Mouse (Mus musculus): ENCODE measurements at regions not wholly inside any gene's neighbourhood (a gene's known extent, or its start where the extent isn't known, plus 50 kb on each side); places are given as distances from the start of the nearest gene placed in this dataset.
"Not testable (repeated sequence)": the region's sequence is repeated elsewhere in the genome, so short reads cannot be mapped to it uniquely, and the experiment has no call there.

DNA sequence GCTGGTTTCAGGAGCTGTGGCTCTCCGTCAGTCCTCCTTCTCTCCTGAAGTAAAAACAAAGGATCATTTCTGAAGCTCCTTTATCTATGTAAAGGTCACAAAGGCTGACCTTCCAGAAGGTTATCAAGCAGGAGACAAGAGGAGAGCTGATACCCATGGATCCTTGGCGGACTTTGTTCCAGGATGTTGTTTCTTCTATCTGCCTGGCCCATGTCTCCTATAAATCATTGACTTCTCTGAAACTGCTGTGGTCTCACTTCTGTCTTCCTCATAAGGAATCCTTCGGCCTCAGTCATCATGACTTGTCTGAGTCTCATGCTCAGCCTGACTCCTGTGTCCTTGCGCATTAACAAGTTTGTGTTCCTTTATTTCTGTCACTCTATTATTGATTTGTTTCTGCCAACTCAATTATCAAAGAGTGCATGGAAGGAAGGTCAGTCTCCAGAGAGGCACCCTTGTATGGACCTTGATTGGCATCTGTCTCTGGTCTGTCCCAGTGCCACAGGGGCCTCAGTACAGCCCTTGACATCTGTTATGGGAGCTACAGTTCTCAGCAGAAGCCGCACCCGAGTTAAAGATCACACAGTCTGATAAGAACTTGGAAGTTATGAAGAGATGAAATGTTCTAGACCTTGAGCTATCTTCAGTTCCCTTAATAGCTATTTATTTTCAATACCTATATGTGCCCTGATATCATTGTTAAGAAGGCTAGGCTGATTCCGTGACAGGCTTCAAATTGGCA is 53.2 kb upstream of the Dazl start:
- no peak overlapping the region for H3K4me2 ChIP-seq
- H3K4me3 ChIP-seq, result no peak overlapping the region
- ATAC-seq (ENCODE audit: extremely low read depth, insufficient number of reproducible peaks, low FRiP score, low TSS enrichment), result no peak
- no peaks in the 10 kb centered on the region for H3K9me3 ChIP-seq
- WGBS, result 70% methylated on average over 7 of the region's 7 CpGs
- no peak overlapping the region for H3K27ac ChIP-seq (replicated peaks)
- no peaks in the 10 kb centered on the region for H3K36me3 ChIP-seq
- H3K9ac ChIP-seq, result no peak overlapping the region
- H3K27me3 ChIP-seq (replicated peaks), result no peaks in the 10 kb centered on the region
- H3K4me1 ChIP-seq, result peaks cover 5% of the 10 kb centered on the region; the same call in 1 of the 2 replicates

GRCm38 (mm10) chr17:50353818-50354217 is 60.4 kb upstream of the Dazl start:
- not testable (repeated sequence) for H3K36me3 ChIP-seq; H3K4me1 ChIP-seq; H3K4me2 ChIP-seq; H3K4me3 ChIP-seq; ATAC-seq (ENCODE audit: extremely low read depth, insufficient number of reproducible peaks, low FRiP score, low TSS enrichment); H3K9ac ChIP-seq; H3K27ac ChIP-seq (replicated peaks); H3K9me3 ChIP-seq; H3K27me3 ChIP-seq (replicated peaks)
- 60% methylated on average over 2 of the region's 2 CpGs for WGBS

DNA sequence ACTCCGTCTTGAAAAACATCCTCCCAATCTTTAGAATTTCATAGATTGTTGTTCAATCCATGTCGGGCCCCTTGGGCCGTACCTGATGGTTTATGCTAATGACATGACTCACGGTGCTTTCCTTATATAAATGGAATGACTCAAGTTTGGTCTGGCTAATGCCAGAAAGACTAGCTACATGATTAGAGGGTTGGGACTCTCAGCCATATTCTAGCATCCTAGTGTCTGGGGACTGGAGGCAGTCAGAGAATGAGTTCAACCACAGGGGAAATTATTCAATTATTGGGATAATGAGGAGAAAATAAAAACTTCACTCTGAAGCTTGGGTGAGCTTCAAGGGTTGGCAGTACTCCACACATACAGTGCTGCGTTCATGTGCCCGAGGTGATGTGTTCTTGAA is 60.9 kb upstream of the Dazl start:
- H3K4me1 ChIP-seq, result peaks cover 5% of the 10 kb centered on the region; the same call in 1 of the 2 replicates
- no peak overlapping the region for H3K9ac ChIP-seq
- H3K27me3 ChIP-seq (replicated peaks), result no peaks in the 10 kb centered on the region
- H3K9me3 ChIP-seq, result 0 out of 2 replicates have a peak, but pooled peaks cover 3% of the 10 kb centered on the region
- ATAC-seq (ENCODE audit: extremely low read depth, insufficient number of reproducible peaks, low FRiP score, low TSS enrichment), result no peak
- WGBS, result 87% methylated on average over 6 of the region's 6 CpGs
- H3K4me3 ChIP-seq, result no peak overlapping the region
- no peak overlapping the region for H3K27ac ChIP-seq (replicated peaks)
- H3K36me3 ChIP-seq, result no peaks in the 10 kb centered on the region
- H3K4me2 ChIP-seq, result no peak overlapping the region

DNA sequence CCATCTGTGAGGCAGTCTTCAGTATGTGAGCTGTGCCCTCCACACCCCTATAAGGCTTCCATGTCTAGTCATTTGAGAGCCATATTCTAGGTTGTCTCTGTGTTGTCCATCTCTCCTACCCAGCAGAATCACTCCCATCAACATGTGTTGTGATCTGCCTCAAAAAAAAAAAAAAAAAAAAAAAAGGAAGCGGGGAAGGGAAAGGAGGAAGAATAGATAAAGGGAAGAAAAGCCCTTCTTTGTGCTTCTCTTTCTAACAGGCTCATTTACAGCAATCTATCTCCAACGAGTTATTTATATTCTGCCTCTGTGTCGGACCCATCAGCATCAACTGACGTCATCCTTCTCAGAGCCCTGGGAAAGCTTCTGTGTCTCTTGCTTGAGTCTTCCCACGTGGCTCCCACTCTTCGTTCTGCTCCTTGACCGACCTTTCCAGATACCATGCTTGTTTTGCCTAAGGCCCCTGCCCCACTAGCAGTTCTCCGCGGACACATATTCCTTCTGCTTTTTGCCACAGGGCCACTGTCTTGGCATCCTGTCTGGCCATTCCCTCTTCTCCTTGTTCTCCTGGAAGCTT is 68.3 kb upstream of the Dazl start:
- H3K4me2 ChIP-seq, result no peak overlapping the region
- WGBS, result 45% methylated on average over 9 of the region's 9 CpGs
- no peaks in the 10 kb centered on the region for H3K36me3 ChIP-seq
- H3K9me3 ChIP-seq, result no peaks in the 10 kb centered on the region
- H3K4me1 ChIP-seq, result peaks cover 16% of the 10 kb centered on the region
- H3K27ac ChIP-seq (replicated peaks), result no peak overlapping the region
- H3K4me3 ChIP-seq, result no peak overlapping the region
- H3K9ac ChIP-seq, result no peak overlapping the region
- no peak for ATAC-seq (ENCODE audit: extremely low read depth, insufficient number of reproducible peaks, low FRiP score, low TSS enrichment)
- no peaks in the 10 kb centered on the region for H3K27me3 ChIP-seq (replicated peaks)

DNA sequence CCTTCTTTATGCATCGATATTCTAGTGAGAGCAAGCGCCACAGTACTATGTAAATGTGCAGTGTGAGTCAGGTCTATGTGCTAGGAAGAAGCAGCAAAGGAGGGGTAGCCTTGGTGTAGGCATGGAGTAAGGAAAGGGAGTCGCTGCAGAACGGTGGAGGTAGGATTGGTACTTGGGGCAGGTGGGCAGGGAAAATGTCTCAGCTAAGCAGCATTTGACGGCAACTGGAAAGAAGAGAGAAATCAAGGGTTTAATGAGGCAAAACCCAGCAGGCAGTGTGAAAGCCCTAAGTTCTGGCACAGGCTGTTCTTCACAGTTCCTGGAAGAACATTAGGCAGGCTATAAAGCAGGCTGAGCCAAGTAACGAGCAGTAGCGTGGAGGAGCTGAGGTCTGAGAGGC is 72.0 kb upstream of the Dazl start:
- H3K27ac ChIP-seq (replicated peaks), result no peak overlapping the region
- WGBS, result 84% methylated on average over 7 of the region's 7 CpGs

GRCm38 (mm10) chr17:50366181-50366580 is 72.7 kb upstream of the Dazl start:
- no peak overlapping the region for H3K9ac ChIP-seq
- ATAC-seq (ENCODE audit: extremely low read depth, insufficient number of reproducible peaks, low FRiP score, low TSS enrichment), result no peak

More for the DNA sequence above, 72.0 kb upstream of the Dazl start:
- Histone ChIP-seq H3K4me2 (no peak overlapping the region), H3K4me1 (peaks cover 7% of the 10 kb centered on the region; the same call in 1 of the 2 replicates), H3K9ac (no peak overlapping the region), H3K4me3 (no peak overlapping the region), H3K9me3 (no peaks in the 10 kb centered on the region), H3K27me3 (replicated peaks) (no peaks in the 10 kb centered on the region), H3K36me3 (no peaks in the 10 kb centered on the region)
- no peak for ATAC-seq (ENCODE audit: extremely low read depth, insufficient number of reproducible peaks, low FRiP score, low TSS enrichment)

DNA sequence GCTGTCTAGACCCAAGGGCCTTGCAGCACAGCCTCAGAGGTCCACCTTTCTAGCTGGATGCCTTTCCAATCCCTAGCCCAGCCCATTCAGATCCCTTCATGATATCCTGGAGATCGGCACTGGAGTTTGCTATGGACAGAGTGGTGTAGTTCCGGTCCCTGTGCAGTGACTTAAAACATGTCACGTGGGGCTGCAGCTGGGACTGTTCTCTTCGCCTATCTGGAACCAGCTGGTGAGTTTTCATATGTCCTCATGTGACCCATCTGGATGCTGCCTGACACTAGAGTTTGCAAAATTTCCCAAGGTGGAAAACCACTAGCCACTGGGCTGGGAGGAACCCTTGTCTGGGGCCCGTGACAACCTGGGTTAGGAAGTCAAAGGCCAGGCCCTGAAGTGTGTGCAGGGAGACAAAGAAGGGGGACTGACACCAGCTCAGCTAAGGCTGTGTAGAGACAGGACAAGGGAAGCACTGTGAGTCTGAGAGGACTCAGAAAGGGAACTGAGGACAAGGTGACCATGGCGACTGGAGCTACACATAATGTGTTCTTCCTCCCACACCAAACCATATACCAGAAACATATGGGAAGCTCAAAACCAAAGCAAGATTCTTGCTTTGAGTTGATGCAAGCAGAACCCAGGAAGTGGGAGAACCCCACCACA is 75.9 kb upstream of the Dazl start:
- H3K27ac ChIP-seq (replicated peaks), result no peak overlapping the region
- H3K9ac ChIP-seq, result no peak overlapping the region
- WGBS, result 76% methylated on average over 6 of the region's 6 CpGs
- H3K9me3 ChIP-seq, result no peaks in the 10 kb centered on the region
- H3K4me2 ChIP-seq, result no peak overlapping the region
- no peak for ATAC-seq (ENCODE audit: extremely low read depth, insufficient number of reproducible peaks, low FRiP score, low TSS enrichment)
- no peaks in the 10 kb centered on the region for H3K27me3 ChIP-seq (replicated peaks)
- no peaks in the 10 kb centered on the region for H3K4me1 ChIP-seq
- H3K36me3 ChIP-seq, result no peaks in the 10 kb centered on the region
- H3K4me3 ChIP-seq, result no peak overlapping the region

More at GRCm38 (mm10) chr17:50366181-50366580, 72.7 kb upstream of the Dazl start:
- Histone ChIP-seq H3K27me3 (replicated peaks) (no peaks in the 10 kb centered on the region), H3K4me1 (peaks cover 7% of the 10 kb centered on the region; the same call in 1 of the 2 replicates), H3K27ac (replicated peaks) (no peak overlapping the region), H3K4me2 (no peak overlapping the region), H3K36me3 (no peaks in the 10 kb centered on the region), H3K4me3 (no peak overlapping the region), H3K9me3 (no peaks in the 10 kb centered on the region)
- WGBS, result 66% methylated on average over 5 of the region's 5 CpGs

GRCm38 (mm10) chr17:50370484-50370883 is 77.0 kb upstream of the Dazl start:
- Histone ChIP-seq H3K4me1 (no peaks in the 10 kb centered on the region), H3K27ac (replicated peaks) (no peak overlapping the region), H3K36me3 (no peaks in the 10 kb centered on the region), H3K27me3 (replicated peaks) (no peaks in the 10 kb centered on the region), H3K4me3 (no peak overlapping the region), H3K9ac (no peak overlapping the region), H3K9me3 (no peaks in the 10 kb centered on the region), H3K4me2 (no peak overlapping the region)
- 83% methylated on average over 1 of the region's 1 CpGs for WGBS
- no peak for ATAC-seq (ENCODE audit: extremely low read depth, insufficient number of reproducible peaks, low FRiP score, low TSS enrichment)

DNA sequence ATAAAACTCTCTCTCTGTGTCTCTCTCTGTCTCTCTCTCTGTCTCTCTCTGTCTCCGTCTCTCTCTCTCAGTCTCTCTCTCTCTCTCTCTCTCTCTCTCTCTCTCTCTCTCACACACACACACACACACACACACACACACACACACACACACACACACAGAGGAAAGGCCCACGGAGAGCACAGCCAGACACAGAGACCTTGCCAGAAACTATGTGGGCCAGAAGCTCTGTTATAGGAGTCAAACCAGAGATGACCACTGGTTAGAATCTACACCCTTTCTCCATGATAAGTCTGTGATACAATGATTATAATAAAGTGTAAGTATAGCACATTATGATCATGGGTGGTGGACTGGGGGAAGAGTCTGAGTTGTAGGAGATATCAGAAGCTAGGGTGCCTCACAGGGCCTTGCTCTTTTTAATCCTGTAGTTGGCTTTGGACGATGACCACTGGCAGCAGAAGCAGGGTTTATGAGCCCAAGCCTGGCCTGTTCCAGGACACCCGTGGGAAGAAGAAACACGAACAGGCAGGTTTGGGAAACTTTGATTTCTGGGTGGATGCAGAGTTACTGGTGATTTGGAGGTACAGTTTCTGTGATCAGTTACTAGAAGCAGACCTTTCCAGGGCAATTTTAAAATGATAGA is 80.2 kb upstream of the Dazl start:
- Histone ChIP-seq H3K4me2 (no peak overlapping the region), H3K4me1 (no peaks in the 10 kb centered on the region), H3K9ac (no peak overlapping the region), H3K27ac (replicated peaks) (no peak overlapping the region), H3K9me3 (no peaks in the 10 kb centered on the region), H3K27me3 (replicated peaks) (no peaks in the 10 kb centered on the region), H3K36me3 (no peaks in the 10 kb centered on the region), H3K4me3 (no peak overlapping the region)
- WGBS, result 67% methylated on average over 5 of the region's 5 CpGs
- no peak for ATAC-seq (ENCODE audit: extremely low read depth, insufficient number of reproducible peaks, low FRiP score, low TSS enrichment)

DNA sequence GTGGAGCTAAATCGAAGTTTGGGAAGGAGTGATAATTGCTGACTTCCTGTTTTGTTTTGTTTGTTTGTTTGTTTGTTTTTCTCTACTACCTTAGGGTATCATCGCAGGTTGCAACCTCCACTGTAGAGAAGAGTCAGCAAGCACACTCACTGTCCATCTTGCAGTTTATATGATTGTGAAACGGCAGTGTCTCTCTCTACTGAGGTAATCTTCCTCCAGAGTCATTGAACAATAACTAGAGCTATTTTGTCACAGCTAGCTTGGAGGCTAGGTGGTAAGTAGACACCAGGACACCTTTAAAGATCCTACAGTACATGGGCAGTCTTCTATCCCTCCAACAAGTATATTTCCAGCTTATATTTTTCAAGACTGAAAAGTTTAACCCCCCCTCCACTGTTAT is 82.0 kb upstream of the Dazl start:
- 67% methylated on average over 3 of the region's 3 CpGs for WGBS
- Histone ChIP-seq H3K4me1 (no peaks in the 10 kb centered on the region), H3K9ac (no peak overlapping the region), H3K9me3 (no peaks in the 10 kb centered on the region), H3K27ac (replicated peaks) (no peak overlapping the region), H3K4me2 (no peak overlapping the region), H3K27me3 (replicated peaks) (no peaks in the 10 kb centered on the region), H3K4me3 (no peak overlapping the region), H3K36me3 (no peaks in the 10 kb centered on the region)
- ATAC-seq (ENCODE audit: extremely low read depth, insufficient number of reproducible peaks, low FRiP score, low TSS enrichment), result no peak

DNA sequence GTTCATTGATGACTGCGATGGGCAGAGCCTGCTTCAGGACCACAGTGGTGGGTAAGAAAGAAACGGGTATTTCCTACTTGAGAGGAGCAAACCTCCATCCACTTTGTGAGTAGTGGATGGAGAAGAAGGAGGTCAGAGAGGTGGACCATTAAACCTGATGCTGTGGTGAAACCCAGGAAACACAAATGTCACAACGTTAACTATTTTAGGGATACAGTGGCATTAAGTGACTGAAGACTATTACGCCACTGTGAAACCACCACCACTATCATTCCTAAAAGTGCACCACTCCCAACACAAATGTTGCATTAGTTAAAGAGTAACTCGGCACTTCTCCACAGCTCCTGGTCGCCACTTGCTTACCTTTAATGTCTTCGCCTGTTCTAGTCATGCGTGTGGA is 83.3 kb upstream of the Dazl start:
- no peak for ATAC-seq (ENCODE audit: extremely low read depth, insufficient number of reproducible peaks, low FRiP score, low TSS enrichment)
- Histone ChIP-seq H3K4me1 (no peaks in the 10 kb centered on the region), H3K36me3 (no peaks in the 10 kb centered on the region), H3K4me3 (no peak overlapping the region), H3K27me3 (replicated peaks) (no peaks in the 10 kb centered on the region), H3K9ac (no peak overlapping the region), H3K4me2 (no peak overlapping the region), H3K27ac (replicated peaks) (no peak overlapping the region), H3K9me3 (no peaks in the 10 kb centered on the region)
- WGBS, result 89% methylated on average over 8 of the region's 8 CpGs
